Mouse (Mus musculus) left cerebral cortex, adult 2 months (tissue): ENCODE results near the gene Dab1. TPM values are rescaled to one million over a fixed set of nuclear protein-coding genes. Genes with fewer than 3 reads are reported as not detected.
A peak's percentile ranks its signal among the peaks of the same experiment; 100 is the strongest.

Experiments used
- DNase-seq, 2 experiments: peaks; one replicate each; pipeline ENCODE4 v3.0.0; 2021 to 2022; ENCODE audit warnings: low spot score in 2 of 2, mixed read lengths in 1 of 2; ENCODE audit errors: extremely low spot score in 1 of 2
- H3K27ac ChIP-seq: fragments of 200-600 bp; 2 replicates; pipeline ENCODE4 v1.8.1; 2022
- H3K4me3 ChIP-seq: fragments of 200-600 bp; 2 replicates; pipeline ENCODE4 v1.8.1; 2022
- CTCF ChIP-seq: fragments of 200-600 bp; IDR thresholded peaks from 2 replicates; pipeline ENCODE4 v1.8.1; 2022; ENCODE audit warnings: antibody characterized with exemption, mild to moderate bottlenecking, moderate library complexity
- intact Hi-C: fragments of 180-260 bp; cut with DNase I; formaldehyde crosslinking; loops from one replicate; pipeline ENCODE4 v1.15.1; 2025
- total RNA-seq, 2 experiments: library from RNA; stranded (reverse); gene quantifications; 2 replicates each; pipeline ENCODE4 v1.2.3; 2021

The Dab1 gene
- total RNA-seq, 2 experiments from 2014 or later = 121 to 131 TPM

DNA sequence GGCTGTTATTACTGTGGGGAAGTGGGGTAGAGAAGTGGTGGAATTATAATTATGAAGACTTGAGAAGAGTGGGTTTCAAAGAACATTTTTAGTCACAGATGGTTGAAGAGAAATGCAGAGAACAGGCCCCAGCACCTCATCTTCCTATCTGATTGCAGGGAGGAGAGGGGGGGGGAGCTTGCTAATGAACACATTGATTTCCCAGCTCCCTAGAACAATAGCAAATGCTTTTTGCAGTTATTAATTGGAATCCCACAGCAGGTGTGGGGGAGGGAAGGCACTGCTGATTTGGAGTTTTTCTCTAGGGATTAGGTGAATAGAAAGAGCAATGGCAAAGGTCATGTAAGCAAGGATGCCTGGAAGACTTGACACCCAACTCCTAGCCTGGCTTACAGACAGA is 310.5 kb downstream of the Dab1 start:
- no peak for DNase-seq
- TF ChIP-seq CTCF = no peak

DNA sequence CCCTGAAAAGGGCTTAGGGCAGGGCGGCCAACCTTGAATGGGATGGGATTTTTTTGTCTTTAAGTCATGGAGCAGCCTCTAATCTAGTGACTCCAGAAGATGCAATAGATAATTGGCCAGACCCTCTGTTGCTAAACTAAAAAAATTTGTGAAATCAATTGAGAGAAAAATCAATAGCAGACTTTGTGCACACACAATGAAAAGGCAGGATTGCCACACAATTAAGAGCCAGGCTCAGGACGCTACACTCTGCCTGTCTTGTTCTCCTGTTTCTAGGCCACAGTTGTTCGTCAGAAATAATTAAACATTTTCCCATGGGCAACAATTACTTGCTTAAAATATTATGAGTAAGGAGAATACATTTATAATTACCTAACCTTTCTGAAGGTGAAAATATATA is 315.2 kb downstream of the Dab1 start:
- no peak for TF ChIP-seq CTCF
- H3K27ac ChIP-seq = no peak overlapping the region
- H3K4me3 ChIP-seq = no peak overlapping the region
- no peak for DNase-seq
- intact Hi-C loops = no loop called here

More for the DNA sequence above, 310.5 kb downstream of the Dab1 start:
- no peak overlapping the region for H3K4me3 ChIP-seq
- no peak overlapping the region for H3K27ac ChIP-seq
- intact Hi-C loops = no loop called here

DNA sequence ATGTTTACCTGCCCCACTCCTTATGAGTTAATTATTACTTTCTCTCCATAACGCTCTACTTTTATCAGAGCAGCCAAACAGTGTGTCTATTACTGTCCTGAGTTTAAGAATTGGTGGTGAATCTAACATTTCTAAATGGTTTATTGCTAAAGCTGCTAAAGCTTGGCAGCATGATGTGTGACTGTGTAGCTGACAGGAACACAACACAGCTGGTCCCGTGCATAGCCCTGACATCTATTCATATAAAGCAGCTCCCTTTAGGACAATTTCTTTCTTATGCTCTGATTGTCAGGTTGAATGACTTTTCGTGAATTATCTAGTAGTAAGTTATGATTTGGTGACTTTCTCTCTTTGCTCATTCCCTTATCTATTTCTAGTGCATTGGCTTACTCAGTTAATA is 329.1 kb downstream of the Dab1 start:
- no peak for TF ChIP-seq CTCF
- no peak for DNase-seq
- Histone ChIP-seq H3K27ac (no peak overlapping the region), H3K4me3 (no peak overlapping the region)
- intact Hi-C loops = no loop called here

DNA sequence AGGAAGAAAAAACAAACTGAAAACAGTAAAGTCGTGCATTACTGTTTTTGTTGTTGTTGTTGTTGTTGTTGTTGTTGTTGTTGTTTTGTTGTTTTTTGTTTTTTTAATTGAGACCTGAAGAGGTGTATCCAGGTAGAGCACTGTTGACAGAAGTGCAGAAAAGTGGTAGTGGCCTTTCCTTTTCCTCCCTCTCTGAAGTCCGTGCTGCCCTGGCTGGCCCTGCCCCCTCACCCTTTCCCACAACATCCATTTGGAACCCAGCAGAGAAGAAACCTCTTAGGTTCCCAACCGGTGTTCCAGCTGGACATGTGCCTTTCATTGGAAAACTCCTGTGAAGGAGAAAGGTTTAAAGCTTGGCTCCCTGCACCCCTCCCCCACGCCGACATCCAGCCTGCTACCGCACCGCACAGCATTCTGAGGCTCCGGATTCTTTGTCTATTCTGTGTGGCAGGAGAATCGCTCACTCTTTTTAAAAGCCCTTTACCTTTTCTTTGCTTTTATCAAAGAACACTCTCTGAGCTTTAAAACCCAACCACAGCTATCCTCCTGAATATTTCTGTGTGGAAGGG is 334.6 kb downstream of the Dab1 start:
- no peak for TF ChIP-seq CTCF
- H3K27ac ChIP-seq = no peak overlapping the region
- H3K4me3 ChIP-seq = no peak overlapping the region
- intact Hi-C loops = no loop called here
- no peak for DNase-seq

DNA sequence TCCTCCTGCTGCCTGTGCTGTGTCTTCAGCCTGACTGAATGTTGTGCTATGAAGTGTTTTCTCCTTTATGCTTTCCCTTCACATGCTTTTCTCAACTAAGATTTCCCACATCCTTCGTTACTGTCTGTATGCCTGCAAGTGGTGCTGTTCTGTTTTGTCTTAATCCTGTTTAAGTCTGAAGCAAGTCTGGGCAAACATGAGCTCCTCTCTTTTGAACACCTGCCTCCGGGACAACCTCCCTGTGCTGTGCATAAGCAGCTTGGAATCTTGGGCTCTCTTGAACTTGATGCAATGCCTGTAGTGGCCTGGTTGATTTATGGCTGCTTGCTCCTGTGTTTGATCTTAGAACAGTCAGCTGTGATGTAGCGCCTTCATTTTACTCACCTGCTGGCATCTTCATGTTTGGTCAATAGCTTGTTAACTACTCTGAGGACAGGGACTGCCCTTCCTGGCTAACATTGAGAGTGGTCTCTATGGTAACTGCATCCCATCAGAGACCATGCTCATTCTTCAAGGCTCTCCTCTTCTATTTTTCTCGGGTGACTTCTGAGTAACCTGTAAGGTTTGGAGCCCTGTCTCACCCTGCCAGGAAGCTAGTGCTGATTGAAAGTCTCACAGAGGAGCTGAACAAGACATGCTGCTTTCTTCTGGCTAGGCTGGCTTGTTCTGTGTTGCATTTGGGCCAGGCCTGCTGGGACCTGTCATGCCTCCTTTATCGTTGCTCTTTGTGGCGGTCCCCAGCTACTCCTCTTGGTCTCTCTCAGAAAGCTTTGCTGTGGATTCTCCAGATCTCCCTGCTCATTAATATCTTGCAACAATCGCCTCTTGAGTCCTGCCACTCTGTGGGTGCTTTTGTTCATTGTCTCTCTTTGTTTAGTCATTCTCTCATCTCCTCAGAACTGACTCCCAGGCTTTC is 342.2 kb downstream of the Dab1 start:
- Histone ChIP-seq H3K4me3 (no peak overlapping the region), H3K27ac (no peak overlapping the region)
- DNase-seq = no peak
- intact Hi-C loops = no loop called here
- TF ChIP-seq CTCF = no peak; the same call in 1 of the 2 replicates

DNA sequence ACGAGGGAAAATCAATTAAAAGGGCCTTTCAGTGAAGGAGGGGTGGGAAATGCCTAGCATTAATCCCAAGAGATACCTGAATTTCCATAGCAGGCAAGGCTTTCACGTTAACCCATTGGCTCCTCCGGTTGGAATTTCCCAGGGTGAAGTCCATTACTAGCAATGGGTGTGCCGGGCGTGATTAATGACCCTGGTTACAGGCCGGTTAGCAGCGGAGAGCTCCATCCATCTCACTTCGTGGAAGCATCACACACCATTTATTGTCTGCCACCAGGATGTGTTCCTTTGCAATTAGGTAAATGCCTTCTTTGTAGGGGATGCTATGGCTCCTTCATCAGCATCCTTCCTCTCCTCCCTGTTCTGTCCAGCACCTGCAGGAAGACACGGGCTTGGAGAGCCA is 350.7 kb downstream of the Dab1 start:
- no peak overlapping the region for H3K27ac ChIP-seq
- no peak for DNase-seq
- intact Hi-C loops = no loop called here
- TF ChIP-seq CTCF = no peak
- no peak overlapping the region for H3K4me3 ChIP-seq

DNA sequence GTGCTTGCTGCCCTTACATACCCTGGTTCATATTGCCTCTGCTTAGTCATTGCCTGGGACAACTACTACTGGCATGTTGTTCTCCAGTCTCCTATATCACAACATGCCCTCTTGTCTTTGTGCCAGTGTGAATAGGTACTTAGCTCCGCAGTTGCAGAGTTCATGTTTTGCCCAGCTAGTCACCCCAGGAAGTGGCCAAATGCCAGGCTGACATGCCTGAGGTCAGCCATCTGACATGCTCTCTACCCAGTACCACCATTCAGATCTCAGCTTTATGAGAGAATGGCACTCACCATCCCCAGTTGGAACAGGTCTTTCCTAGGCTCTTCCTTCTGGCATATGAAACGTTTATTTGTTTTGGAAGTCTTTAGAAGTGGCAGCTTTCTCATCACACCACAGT is 355.4 kb downstream of the Dab1 start:
- intact Hi-C loops = no loop called here
- TF ChIP-seq CTCF = no peak

DNA sequence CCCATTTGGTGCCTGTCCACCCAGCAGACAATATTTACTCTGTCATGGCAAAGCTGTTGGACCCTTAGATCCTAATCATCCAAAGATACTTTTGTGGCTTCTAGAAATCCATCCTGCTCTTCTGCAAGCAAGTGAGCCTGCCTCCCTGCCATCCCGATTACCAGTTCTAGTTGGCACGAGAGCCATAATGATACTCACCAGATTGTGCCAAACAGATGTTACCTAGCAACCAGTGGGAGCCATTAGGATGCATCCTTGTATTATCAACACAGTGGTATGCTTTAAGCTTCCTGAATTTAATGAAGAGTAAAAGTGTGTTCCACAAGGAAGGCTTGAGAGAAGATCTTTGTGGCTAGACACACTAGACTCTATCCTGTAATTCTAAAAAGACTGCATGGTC is 355.8 kb downstream of the Dab1 start:
- no peak for DNase-seq
- no peak for TF ChIP-seq CTCF

More for the DNA sequence above, 355.4 kb downstream of the Dab1 start:
- Histone ChIP-seq H3K4me3 (no peak overlapping the region), H3K27ac (no peak overlapping the region)
- no peak for DNase-seq

DNA sequence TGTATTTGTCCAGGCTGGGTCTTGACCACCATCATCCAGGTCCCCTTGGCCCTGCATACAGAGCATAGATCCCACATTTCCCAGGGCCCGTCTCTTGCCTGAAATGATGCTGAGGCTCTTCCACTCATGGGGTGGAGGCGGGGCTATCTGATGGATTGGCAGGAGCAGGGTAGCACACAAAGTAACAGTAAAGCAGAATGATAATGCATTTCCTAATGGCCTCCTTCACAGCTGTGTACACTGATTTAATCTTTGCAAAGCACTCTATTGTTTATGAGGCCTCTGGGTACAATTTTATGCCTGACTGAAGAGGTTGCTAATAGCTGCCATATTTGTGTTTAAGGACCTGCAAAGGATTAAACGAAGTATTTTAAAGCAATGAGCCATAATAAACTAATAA is 374.7 kb downstream of the Dab1 start:
- intact Hi-C loops = no loop called here

More for the DNA sequence above, 355.8 kb downstream of the Dab1 start:
- intact Hi-C loops = no loop called here
- no peak overlapping the region for H3K27ac ChIP-seq
- H3K4me3 ChIP-seq = no peak overlapping the region

DNA sequence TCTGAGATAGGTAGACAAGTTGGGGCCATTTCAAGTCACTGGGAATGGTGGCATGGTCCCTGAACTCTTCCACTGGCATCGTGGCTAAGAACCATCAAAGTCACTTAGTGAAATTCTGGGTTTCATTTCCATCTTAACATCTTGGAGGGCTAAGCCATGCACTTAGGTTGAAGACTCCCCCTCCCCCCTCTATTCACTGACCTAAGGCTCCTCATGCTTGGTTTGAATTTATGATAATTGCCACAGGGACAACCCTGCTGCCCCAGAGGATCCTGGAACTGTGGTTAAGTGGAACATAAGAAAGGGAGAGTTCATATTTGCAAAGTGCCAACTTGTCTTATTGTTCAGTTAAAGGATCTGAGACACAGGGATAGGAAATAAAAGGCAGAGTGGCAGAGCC is 375.2 kb downstream of the Dab1 start:
- Histone ChIP-seq H3K27ac (no peak overlapping the region), H3K4me3 (no peak overlapping the region)
- TF ChIP-seq CTCF = no peak
- DNase-seq = no peak
- intact Hi-C loops = no loop called here

More for the DNA sequence above, 374.7 kb downstream of the Dab1 start:
- Histone ChIP-seq H3K4me3 (no peak overlapping the region), H3K27ac (no peak overlapping the region)
- no peak for TF ChIP-seq CTCF
- DNase-seq = no peak

DNA sequence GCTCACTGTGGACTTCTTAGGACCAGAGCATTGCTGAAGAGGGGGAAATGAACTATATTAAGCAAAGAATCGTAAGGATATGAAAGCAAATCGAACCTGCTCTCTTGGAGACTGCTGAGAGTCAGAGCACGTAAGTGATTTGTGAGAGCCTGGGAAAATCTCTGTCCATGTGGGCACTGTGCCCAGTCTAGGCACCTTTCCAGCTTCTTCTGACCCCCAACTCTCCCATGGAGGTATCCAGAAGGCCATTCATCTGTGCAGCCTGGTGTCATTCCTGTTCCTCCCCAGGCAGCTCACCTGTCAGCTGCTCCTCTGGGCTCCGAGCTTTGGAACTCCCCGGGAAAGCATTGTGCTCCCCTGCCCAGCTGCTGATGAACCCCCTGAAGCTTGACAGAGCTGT is 389.2 kb downstream of the Dab1 start:
- Histone ChIP-seq H3K4me3 (no peak overlapping the region), H3K27ac (no peak overlapping the region)
- intact Hi-C loops = no loop called here
- DNase-seq = no peak
- TF ChIP-seq CTCF = no peak

DNA sequence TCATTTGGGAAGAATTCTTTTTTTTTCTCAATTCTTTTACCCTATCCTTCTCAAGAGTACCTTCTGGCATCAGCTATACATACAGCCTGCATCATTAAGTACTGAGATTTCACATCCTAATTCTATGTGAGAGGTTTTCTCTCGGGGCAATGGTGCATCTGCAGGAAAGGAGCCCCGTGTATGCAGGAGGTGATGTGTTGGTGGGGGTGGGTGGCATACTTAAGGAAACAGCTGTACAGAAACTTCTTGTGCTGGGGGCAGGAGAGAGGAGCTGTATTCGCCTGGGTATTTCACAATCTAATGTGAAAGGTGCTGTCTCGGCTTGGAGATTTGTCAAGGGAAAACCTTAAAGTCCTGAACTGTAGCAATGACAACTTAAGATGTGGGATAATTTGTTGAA is 392.5 kb downstream of the Dab1 start:
- TF ChIP-seq CTCF = no peak
- intact Hi-C loops = no loop called here
- no peak overlapping the region for H3K4me3 ChIP-seq
- DNase-seq = no peak
- no peak overlapping the region; the same call in 1 of the 2 replicates for H3K27ac ChIP-seq

DNA sequence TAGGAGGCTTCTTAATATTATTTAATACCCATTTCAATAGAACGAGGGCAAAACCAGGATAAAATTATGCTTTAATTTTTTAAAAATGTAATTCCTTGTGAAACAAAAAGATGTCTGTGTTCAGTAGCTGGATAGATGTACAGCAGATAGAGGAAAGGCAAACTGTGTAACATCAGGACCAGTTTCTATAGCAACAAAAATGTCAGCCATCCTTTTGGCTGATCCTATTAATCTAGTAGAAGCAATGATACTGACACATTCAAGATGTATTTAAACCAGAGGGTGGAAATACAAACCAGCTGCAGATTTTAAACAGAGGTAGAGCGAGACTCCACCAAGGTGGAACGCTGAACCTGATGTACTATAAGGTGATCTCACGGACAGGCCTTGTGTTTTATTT is 393.0 kb downstream of the Dab1 start:
- Histone ChIP-seq H3K27ac (peak overlapping the region; percentile 29), H3K4me3 (no peak overlapping the region)
- intact Hi-C loops = no loop called here
- no peak for TF ChIP-seq CTCF
- no peak for DNase-seq
